Mouse (Mus musculus) neural tube, embryonic 14.5 days (tissue): ENCODE measurements at regions not wholly inside any gene's neighbourhood (a gene's known extent, or its start where the extent isn't known, plus 50 kb on each side); places are given as distances from the start of the nearest gene placed in this dataset.

Experiments
- ATAC-seq: fragments of 200-750 bp; cut with Nextera tagmentation; 2 replicates; pipeline ENCODE4 v1.8.0; 2017; ENCODE audit warnings: low read depth, mild to moderate bottlenecking, moderate TSS enrichment, moderate library complexity
- H3K27ac ChIP-seq: fragments of 300-500 bp; sonication (generic); 2 replicates; pipeline ENCODE4 v1.5.1; 2014; ENCODE audit warnings: low read depth, mild to moderate bottlenecking, control low read depth, low read length, moderate library complexity, mixed read lengths
- H3K27me3 ChIP-seq: fragments of 300-500 bp; sonication (generic); 2 replicates; pipeline ENCODE4 v1.6.1; 2014; ENCODE audit warnings: low read length; ENCODE audit not compliant: control insufficient read depth, insufficient read depth
- H3K36me3 ChIP-seq: fragments of 300-500 bp; sonication (generic); 2 replicates; pipeline ENCODE4 v1.6.1; 2014; ENCODE audit warnings: low read length, mixed read lengths; ENCODE audit not compliant: control insufficient read depth, insufficient read depth
- H3K4me1 ChIP-seq: fragments of 300-500 bp; sonication (generic); 2 replicates; pipeline ENCODE4 v1.6.1; 2014; ENCODE audit warnings: low read length; ENCODE audit not compliant: control insufficient read depth, insufficient read depth
- H3K4me2 ChIP-seq: fragments of 300-500 bp; sonication (generic); 2 replicates; pipeline ENCODE4 v1.6.1; 2014; ENCODE audit warnings: mild to moderate bottlenecking, low read depth, low read length, control low read depth
- H3K4me3 ChIP-seq: fragments of 300-500 bp; sonication (generic); 2 replicates; pipeline ENCODE4 v1.5.1; 2014; ENCODE audit warnings: low read depth, low read length, control low read depth, mixed read lengths
- H3K9ac ChIP-seq: fragments of 300-500 bp; sonication (generic); replicated peaks from 2 replicates; pipeline ENCODE4 v1.6.1; 2014; ENCODE audit warnings: low read depth, mild to moderate bottlenecking, control low read depth, low read length, mixed read lengths
- H3K9me3 ChIP-seq: fragments of 300-500 bp; sonication (generic); 2 replicates; pipeline ENCODE4 v1.6.1; 2016; ENCODE audit warnings: low read length; ENCODE audit not compliant: control insufficient read depth
- WGBS: fragments of 180-500 bp; shearing (Covaris S2); extraction: QIAGEN DNeasy Blood & Tissue Kit; methylation state at CpG from one replicate; pipeline ENCODE4 v1.1.7; 2014; 5-methylcytosine and 5-hydroxymethylcytosine counted together

DNA sequence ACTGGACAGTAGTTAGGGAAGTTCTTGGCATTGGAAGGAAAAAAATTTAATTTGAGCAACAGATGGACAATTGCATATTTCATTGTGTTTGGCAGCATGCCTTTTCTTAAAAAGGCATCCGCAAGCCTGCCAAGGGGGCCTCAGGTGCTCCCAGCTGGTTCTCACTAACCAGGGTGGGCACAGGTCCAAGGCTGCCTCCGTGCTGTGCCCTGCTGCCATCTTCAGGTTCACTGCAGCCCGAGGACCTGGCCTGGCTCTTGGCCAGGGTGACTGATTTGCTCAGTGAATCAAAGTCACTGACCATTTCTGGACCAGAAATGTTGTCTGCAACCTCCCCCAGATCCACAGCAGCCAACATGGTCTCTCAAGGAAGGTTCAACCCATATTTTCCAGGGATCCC is 263.3 kb upstream of the Mgmt start:
- Histone ChIP-seq H3K4me3 (no peak overlapping the region), H3K4me1 (no peaks in the 10 kb centered on the region), H3K9ac (no peak overlapping the region), H3K36me3 (no peaks in the 10 kb centered on the region), H3K27ac (no peak overlapping the region), H3K9me3 (no peaks in the 10 kb centered on the region), H3K27me3 (no peaks in the 10 kb centered on the region), H3K4me2 (no peak overlapping the region)
- WGBS = 43% methylated on average over 3 of the region's 3 CpGs
- no peak for ATAC-seq

DNA sequence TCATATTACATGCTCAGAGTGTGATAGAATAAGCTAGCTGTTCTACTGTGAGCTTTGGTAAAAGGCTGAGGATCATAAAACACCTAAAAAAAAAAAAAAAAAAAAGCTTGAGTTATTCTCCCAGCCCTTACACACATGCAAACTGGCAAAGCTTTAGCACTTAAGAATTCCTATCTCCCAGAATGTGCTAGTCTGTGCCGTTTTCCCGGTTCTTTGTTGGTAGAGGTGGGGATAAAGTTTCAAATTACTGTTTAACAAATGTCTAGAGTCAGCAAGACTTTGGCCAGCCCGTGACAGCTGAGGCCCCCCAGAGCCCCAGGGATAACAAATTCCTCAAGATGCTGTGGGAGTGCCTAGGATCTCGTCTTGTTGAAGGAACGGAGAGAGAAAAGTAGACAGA is 254.3 kb upstream of the Mgmt start:
- H3K9me3 ChIP-seq = no peaks in the 10 kb centered on the region

DNA sequence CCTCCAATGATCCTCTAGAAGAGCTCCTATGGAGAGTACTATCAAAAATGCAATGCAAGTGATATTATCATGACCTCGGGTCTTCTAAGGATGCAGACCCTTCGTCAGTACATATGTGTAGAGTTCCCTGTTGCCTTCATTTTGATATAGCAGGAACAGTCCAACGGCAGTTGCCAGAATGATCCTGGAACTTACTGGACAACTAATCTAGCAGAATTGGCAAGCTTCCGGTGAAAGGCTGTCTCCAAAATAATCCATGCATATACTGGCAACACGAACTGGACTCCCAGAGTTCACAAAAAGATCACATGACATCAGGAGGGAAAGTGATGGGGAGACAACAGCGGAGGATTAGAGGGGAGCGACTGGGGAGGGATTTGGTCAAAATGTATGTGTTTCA is 253.6 kb upstream of the Mgmt start:
- no peak overlapping the region for H3K4me3 ChIP-seq
- ATAC-seq = no peak
- no peaks in the 10 kb centered on the region for H3K36me3 ChIP-seq
- no peaks in the 10 kb centered on the region for H3K9me3 ChIP-seq
- no peaks in the 10 kb centered on the region for H3K4me1 ChIP-seq
- H3K9ac ChIP-seq = no peak overlapping the region
- WGBS = 89% methylated on average over 7 of the region's 7 CpGs
- no peak overlapping the region for H3K4me2 ChIP-seq
- H3K27ac ChIP-seq = no peak overlapping the region
- H3K27me3 ChIP-seq = no peaks in the 10 kb centered on the region

More for the DNA sequence above, 254.3 kb upstream of the Mgmt start:
- H3K27ac ChIP-seq = no peak overlapping the region
- no peak for ATAC-seq
- H3K4me2 ChIP-seq = no peak overlapping the region
- 42% methylated on average over 5 of the region's 5 CpGs for WGBS
- no peaks in the 10 kb centered on the region for H3K27me3 ChIP-seq
- no peak overlapping the region for H3K9ac ChIP-seq
- no peak overlapping the region for H3K4me3 ChIP-seq
- no peaks in the 10 kb centered on the region for H3K4me1 ChIP-seq
- no peaks in the 10 kb centered on the region for H3K36me3 ChIP-seq

DNA sequence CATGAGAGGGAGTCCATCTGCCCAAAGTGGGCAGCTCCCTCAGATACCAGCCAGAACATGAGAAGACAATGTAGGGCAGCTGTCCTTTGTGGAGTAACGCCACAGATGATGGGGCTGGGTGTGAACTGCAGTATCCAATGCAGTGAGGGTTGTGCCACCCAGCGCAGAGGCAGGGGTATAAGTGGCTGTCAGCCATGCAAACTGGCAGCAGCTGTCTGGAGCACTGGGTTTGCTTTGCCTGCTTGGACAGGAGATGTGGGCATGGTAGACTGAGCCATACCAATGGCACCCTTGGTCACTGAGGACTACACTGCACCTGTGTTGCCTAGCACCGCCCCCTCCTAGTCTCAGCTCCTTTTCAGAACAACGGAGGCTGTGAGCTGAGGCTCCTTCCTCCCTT is 244.6 kb upstream of the Mgmt start:
- H3K4me3 ChIP-seq = no peak overlapping the region
- H3K36me3 ChIP-seq = no peaks in the 10 kb centered on the region
- H3K27me3 ChIP-seq = no peaks in the 10 kb centered on the region
- H3K4me2 ChIP-seq = no peak overlapping the region
- 81% methylated on average over 4 of the region's 4 CpGs for WGBS
- no peak overlapping the region for H3K27ac ChIP-seq
- no peak overlapping the region for H3K9ac ChIP-seq
- no peak for ATAC-seq
- no peaks in the 10 kb centered on the region for H3K4me1 ChIP-seq
- no peaks in the 10 kb centered on the region for H3K9me3 ChIP-seq

- H3K27me3 ChIP-seq = no peaks in the 10 kb centered on the region
- H3K4me2 ChIP-seq = no peak overlapping the region
- no peaks in the 10 kb centered on the region for H3K4me1 ChIP-seq
- H3K9me3 ChIP-seq = no peaks in the 10 kb centered on the region
- ATAC-seq = no peak
- H3K36me3 ChIP-seq = no peaks in the 10 kb centered on the region
- no peak overlapping the region for H3K4me3 ChIP-seq
- no peak overlapping the region for H3K27ac ChIP-seq
- H3K9ac ChIP-seq = no peak overlapping the region
Measured at GRCm38 (mm10) chr7:136659930-136660329, 234.5 kb upstream of the Mgmt start.

DNA sequence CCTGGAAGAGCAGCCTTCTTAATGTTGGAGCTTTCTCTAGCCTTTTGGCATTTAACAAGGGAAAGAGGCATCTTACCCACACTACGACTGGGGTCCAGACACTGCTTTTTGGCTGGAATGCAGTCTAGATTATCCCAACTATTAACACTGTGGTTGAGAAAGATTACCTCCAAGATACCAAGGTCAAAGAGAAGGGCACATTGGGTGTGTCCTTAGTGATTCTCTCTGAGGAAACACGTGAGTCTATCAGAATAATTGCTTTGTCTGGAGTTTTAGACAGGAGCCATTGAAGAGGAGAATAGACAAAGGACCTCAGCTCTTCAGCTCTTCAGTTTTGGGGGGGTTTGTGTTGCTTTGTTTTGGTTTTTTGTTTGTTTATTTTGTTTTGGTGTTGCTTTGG is 234.0 kb upstream of the Mgmt start:
- Histone ChIP-seq H3K9ac (no peak overlapping the region), H3K9me3 (no peaks in the 10 kb centered on the region), H3K27me3 (no peaks in the 10 kb centered on the region), H3K27ac (no peak overlapping the region), H3K36me3 (no peaks in the 10 kb centered on the region), H3K4me1 (no peaks in the 10 kb centered on the region), H3K4me3 (no peak overlapping the region), H3K4me2 (no peak overlapping the region)
- ATAC-seq = no peak
- 74% methylated on average over 2 of the region's 2 CpGs for WGBS

DNA sequence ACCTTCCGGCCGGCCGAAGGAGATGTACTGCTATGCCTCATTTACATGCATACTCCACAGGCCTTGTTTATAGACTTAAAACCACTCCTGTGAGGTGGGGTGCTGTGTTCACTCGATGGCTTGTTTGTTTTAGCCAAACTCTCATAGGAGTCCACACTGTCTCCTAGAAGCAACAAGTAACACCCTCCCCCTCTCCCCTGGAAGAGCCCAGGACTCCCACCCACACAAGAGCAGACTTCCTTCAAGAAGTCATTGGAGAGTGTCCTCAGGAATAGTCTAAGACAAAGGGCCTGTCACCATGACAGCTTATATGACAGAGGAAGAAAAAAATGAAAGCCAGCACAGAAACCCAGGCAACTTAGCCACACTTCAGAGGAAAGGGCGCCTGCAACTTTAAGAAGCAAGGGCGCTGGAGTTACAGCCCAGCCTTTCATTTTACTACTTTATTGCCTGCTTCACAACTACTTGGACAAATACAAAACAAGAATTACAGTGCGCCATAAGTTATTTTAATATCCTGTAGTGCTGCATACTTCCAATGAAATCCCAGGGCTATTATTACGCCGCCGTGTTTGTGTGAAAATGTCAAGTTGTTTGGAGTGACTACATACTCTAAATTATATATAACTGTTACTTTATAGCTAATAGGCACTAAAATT is 229.9 kb upstream of the Mgmt start:
- Histone ChIP-seq H3K4me2 (no peak overlapping the region), H3K27me3 (no peaks in the 10 kb centered on the region), H3K4me3 (no peak overlapping the region), H3K27ac (no peak overlapping the region), H3K9me3 (no peaks in the 10 kb centered on the region), H3K9ac (no peak overlapping the region), H3K4me1 (no peaks in the 10 kb centered on the region), H3K36me3 (no peaks in the 10 kb centered on the region)
- WGBS = 45% methylated on average over 10 of the region's 10 CpGs
- no peak for ATAC-seq

GRCm38 (mm10) chr7:136665901-136666300 is 228.5 kb upstream of the Mgmt start:
- no peaks in the 10 kb centered on the region for H3K4me1 ChIP-seq
- 78% methylated on average over 2 of the region's 2 CpGs for WGBS

GRCm38 (mm10) chr7:136666707-136667106 is 227.7 kb upstream of the Mgmt start:
- H3K36me3 ChIP-seq = no peaks in the 10 kb centered on the region
- WGBS = 10% methylated on average over 6 of the region's 6 CpGs
- H3K9me3 ChIP-seq = no peaks in the 10 kb centered on the region
- H3K4me2 ChIP-seq = no peak overlapping the region
- H3K27me3 ChIP-seq = no peaks in the 10 kb centered on the region
- no peaks in the 10 kb centered on the region for H3K4me1 ChIP-seq
- no peak overlapping the region for H3K27ac ChIP-seq
- no peak overlapping the region for H3K4me3 ChIP-seq
- H3K9ac ChIP-seq = no peak overlapping the region
- no peak for ATAC-seq

More at GRCm38 (mm10) chr7:136665901-136666300, 228.5 kb upstream of the Mgmt start:
- no peak overlapping the region for H3K27ac ChIP-seq
- H3K4me3 ChIP-seq = no peak overlapping the region
- no peak for ATAC-seq
- no peak overlapping the region for H3K9ac ChIP-seq
- H3K27me3 ChIP-seq = no peaks in the 10 kb centered on the region
- H3K9me3 ChIP-seq = no peaks in the 10 kb centered on the region
- no peak overlapping the region for H3K4me2 ChIP-seq
- no peaks in the 10 kb centered on the region for H3K36me3 ChIP-seq
